Mouse (Mus musculus) brain, adult 10 weeks (tissue): ENCODE data around the gene Igfl3. TPM values are rescaled to one million over a fixed set of nuclear protein-coding genes. Genes with fewer than 3 reads are reported as not detected.

Source experiments
- polyA plus RNA-seq: library from polyadenylated mRNA; stranded (reverse); fragments of 350-450 nt; fragmentation: Illumina TruSeq; extraction: RNeasy Lipid Tissue Mini Kit (QIAGEN cat#74804); gene quantifications from one replicate; pipeline ENCODE4 v1.2.3, GENCODE M21; 2015; ENCODE audit warnings: low read depth, low replicate concordance

Igfl3 gene
- polyA plus RNA-seq = not detected

GRCm38 (mm10) chr7:18176194-18176593 is at the start of gene Igfl3:
Gene Igfl3, plus strand, starts transcription at chr7:18176494.

Other genes with a start within 250 kb of the Igfl3 start
- not detected for gene Ceacam11, start 204.4 kb upstream of the Igfl3 start, polyA plus RNA-seq
- gene Ceacam13, start 166.6 kb upstream of the Igfl3 start, polyA plus RNA-seq = not detected
- not detected for gene Ceacam12, start 110.6 kb upstream of the Igfl3 start, polyA plus RNA-seq
- gene Mill1, start 68.9 kb downstream of the Igfl3 start, polyA plus RNA-seq = not detected
- not detected for gene Psg18, start 178.5 kb downstream of the Igfl3 start, polyA plus RNA-seq